Mouse (Mus musculus) heart, adult 2 months (tissue): ENCODE results near the gene Slc6a19.

ENCODE experiments used
- CTCF ChIP-seq: fragments of 200-600 bp; IDR thresholded peaks from 2 replicates; pipeline ENCODE4 v1.8.1; 2022; ENCODE audit warnings: antibody characterized with exemption, mild to moderate bottlenecking, moderate library complexity
- POLR2A ChIP-seq: fragments of 200-500 bp; IDR thresholded peaks from 2 replicates; pipeline ENCODE4 v1.6.1; 2011; ENCODE audit warnings: mild to moderate bottlenecking, low read depth, low read length, control low read depth; ENCODE audit not compliant: insufficient read depth

GRCm38 (mm10) chr13:73725315-73725714 lies 20.6 kb upstream of the Slc6a19 start:
- no peak for TF ChIP-seq CTCF
- no peak for TF ChIP-seq POLR2A
